Mouse (Mus musculus) MEL (cell line): Measurements from ENCODE around the gene Tulp4. TPM values are rescaled to one million over a fixed set of nuclear protein-coding genes. Genes with fewer than 3 reads are reported as not detected.
"Not testable (repeated sequence)": the region's sequence is repeated elsewhere in the genome, so short reads cannot be mapped to it uniquely, and the experiment has no call there.

Experiments
- DNase-seq: peaks from one replicate; pipeline ENCODE4 v3.0.0; 2011; ENCODE audit warnings: low read depth, low spot score
- H3K27ac ChIP-seq: 2 replicates; pipeline ENCODE4 v1.5.1; 2012; ENCODE audit warnings: low read depth, mild to moderate bottlenecking, control low read depth, low read length, moderate library complexity; ENCODE audit not compliant: control insufficient read depth
- H3K27me3 ChIP-seq, 2 experiments: fragments of 150-350 bp in 1 of 2; sonication (generic) in 1 of 2; 2 replicates each; pipeline ENCODE4 v1.6.1; 2012; ENCODE audit warnings: low read length in 2 of 2, mild to moderate bottlenecking in 2 of 2, improper control_type of control experiment in 1 of 2, moderate library complexity in 1 of 2; ENCODE audit not compliant: insufficient read depth in 2 of 2, control insufficient read depth in 1 of 2
- H3K36me3 ChIP-seq, 2 experiments: 2 replicates each; pipeline ENCODE4 v1.6.1; 2012 to 2014; ENCODE audit warnings: low read length in 2 of 2, improper control_type of control experiment in 1 of 2, inconsistent platforms in 1 of 2, mild to moderate bottlenecking in 1 of 2; ENCODE audit not compliant: insufficient read depth in 2 of 2, control insufficient read depth in 1 of 2
- H3K4me1 ChIP-seq, 2 experiments: fragments of 150-350 bp in 1 of 2; sonication (generic) in 1 of 2; 2 replicates each; pipeline ENCODE4 v1.6.1; 2012; ENCODE audit warnings: low read length in 2 of 2, improper control_type of control experiment in 1 of 2, mild to moderate bottlenecking in 1 of 2; ENCODE audit not compliant: insufficient read depth in 2 of 2, control insufficient read depth in 1 of 2
- H3K4me3 ChIP-seq, 2 experiments: fragments of 150-350 bp in 1 of 2; sonication (generic) in 1 of 2; 2 replicates each; pipeline ENCODE4 v1.5.1; 2012; ENCODE audit warnings: low read depth in 2 of 2, low read length in 2 of 2, mild to moderate bottlenecking in 2 of 2, moderate library complexity in 2 of 2, control low read depth in 1 of 2, improper control_type of control experiment in 1 of 2; ENCODE audit not compliant: control insufficient read depth in 1 of 2, insufficient read depth in 1 of 2
- H3K79me2 ChIP-seq: 2 replicates; pipeline ENCODE4 v1.6.1; 2012; ENCODE audit warnings: mild to moderate bottlenecking, low read length, moderate library complexity; ENCODE audit not compliant: control insufficient read depth, poor library complexity, insufficient read depth
- H3K9ac ChIP-seq: 2 replicates; pipeline ENCODE4 v1.6.1; 2012; ENCODE audit warnings: low read depth, mild to moderate bottlenecking, control low read depth, low read length, moderate library complexity; ENCODE audit not compliant: control insufficient read depth, poor library complexity, severe bottlenecking
- H3K9me3 ChIP-seq: fragments of 150-350 bp; sonication (generic); replicated peaks from 2 replicates; pipeline ENCODE4 v1.6.1; 2012; ENCODE audit warnings: mild to moderate bottlenecking, low read length, improper control_type of control experiment, moderate library complexity; ENCODE audit not compliant: insufficient read depth
- polyA plus RNA-seq, 2 experiments: library from polyadenylated mRNA; stranded (reverse) in 1 of 2; unstranded in 1 of 2; fragments of >175 nt in 1 of 2; fragments of >200 nt in 1 of 2; gene quantifications; 2 replicates each; pipeline versions ENCODE4 v1.2.1 to v1.2.4; 2012; ENCODE audit warnings: low replicate concordance in 2 of 2, low read depth in 1 of 2; ENCODE audit not compliant: insufficient read length in 2 of 2, insufficient read depth in 1 of 2, missing spikeins in 1 of 2
- total RNA-seq: library from RNA; depleted of rRNA; stranded (reverse); fragments of 300-350 nt; gene quantifications from 2 replicates; pipeline ENCODE4 v1.2.3, GENCODE M21; 2012

The Tulp4 gene
- total and polyA plus RNA-seq, 3 experiments = 7.7 to 59.2 TPM; not detected in 1

DNA sequence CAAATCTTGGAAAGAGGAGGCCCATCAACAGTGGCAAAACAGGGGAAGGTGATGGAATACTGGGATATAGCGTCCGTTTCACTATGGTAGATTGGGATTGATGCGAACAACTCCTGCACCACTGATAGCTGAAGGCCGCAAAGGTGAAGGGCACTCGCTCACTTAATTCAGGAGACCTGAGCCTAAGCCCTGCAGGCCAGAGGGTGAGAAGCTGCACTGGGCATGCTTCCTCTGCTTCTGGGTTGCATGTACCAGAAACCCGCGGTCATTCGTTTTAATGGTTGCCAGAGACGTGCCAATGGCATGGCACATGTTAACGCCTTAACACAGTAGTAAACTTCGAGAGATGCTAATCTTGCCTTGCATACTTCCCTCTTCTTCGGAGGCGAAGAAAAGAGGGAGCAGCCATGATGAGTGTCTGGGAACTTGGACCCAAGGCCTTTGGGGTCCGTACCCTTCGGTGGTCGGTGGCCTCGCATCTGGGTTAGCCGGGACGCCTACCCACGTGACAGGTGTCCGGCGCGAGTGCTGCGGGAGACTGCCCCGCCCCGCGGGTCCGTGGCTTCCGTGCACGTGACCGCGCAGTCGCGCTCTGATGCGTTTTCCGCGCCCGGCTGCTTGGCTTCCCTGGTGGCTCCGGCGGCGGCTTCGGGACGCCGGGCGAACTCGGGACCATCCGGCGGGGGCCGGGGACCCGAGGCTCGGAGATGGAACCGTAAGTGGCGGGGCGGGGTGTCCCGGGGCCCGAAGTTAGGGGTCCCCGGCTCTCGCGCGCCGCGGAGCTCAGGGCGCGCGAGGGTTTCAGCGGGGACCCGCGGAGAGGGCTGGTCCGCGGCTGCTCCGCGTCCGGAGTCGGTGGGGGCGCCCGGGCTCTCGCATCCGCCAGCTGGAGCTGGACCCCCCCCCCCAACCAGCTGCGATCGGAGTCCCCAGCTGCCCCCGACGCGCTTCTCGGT, 163.9 kb downstream of the Tulp4 start:
- not testable (repeated sequence) for H3K36me3 ChIP-seq, H3K4me3 ChIP-seq, H3K9ac ChIP-seq, H3K79me2 ChIP-seq, DNase-seq, H3K27me3 ChIP-seq, H3K27ac ChIP-seq, H3K4me1 ChIP-seq, H3K9me3 ChIP-seq

DNA sequence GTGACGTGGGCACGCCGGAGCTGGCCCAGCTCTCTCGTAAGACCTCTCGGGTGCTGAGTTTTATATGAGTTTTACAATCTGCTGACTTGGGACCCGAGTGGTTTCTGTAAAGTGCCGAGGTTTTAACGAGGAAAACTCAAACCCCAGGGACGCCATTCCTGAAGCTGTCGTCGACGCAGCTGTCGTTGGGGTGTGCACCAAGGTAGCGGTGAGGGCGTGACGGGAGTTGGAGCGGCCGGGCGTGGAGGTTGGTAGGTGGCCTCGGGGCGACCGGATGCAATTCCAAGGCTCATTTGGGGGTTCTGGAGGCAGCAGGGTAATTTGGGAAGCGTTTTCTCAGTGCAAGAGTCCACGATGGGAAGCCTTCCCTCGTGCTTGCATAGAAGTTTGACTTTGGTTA, 164.6 kb downstream of the Tulp4 start:
- not testable (repeated sequence) for DNase-seq, H3K36me3 ChIP-seq, H3K79me2 ChIP-seq, H3K4me1 ChIP-seq, H3K9ac ChIP-seq, H3K27ac ChIP-seq, H3K27me3 ChIP-seq, H3K9me3 ChIP-seq, H3K4me3 ChIP-seq

DNA sequence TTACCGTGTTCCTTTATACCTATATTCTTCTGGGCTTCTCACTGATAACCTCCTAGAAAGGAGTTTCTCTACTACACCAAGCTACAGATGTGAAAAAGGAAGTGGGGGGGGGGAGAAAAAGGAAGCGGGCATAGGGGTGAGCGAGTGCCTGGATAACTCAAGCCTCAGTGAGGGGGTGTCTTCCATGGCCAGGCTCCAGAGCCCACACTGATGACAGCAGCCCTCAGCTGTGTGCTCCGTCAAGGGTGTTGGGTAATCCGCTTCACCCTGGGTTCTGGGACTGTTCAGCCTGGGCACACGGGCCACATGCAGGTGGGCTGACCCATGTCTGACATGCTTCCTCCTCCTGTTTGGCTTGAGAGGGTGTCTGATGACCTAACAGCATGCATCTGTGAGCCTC, 165.7 kb downstream of the Tulp4 start:
- not testable (repeated sequence) for H3K36me3 ChIP-seq, H3K4me1 ChIP-seq, H3K9ac ChIP-seq, H3K9me3 ChIP-seq, H3K27me3 ChIP-seq, H3K4me3 ChIP-seq, H3K27ac ChIP-seq, DNase-seq, H3K79me2 ChIP-seq

DNA sequence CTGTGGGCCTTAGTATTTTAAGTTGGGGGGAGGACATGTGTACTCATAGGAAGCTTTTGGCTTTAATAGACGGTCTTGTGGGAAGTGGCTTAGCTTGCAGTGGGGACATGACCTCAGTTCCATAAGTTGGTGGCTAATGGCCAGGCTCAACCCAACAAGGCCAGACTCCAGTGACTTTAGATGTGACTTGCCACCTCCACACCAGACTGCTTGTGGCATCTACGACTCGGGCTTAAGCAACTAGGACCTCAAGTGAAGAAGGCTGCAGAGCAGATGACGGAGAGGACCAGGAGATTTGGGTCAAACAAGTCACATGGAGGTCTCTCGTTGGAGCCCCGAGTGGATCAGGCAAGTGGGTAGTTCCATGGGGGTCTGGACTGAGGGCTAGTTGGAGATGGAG, 168.5 kb downstream of the Tulp4 start:
- not testable (repeated sequence) for DNase-seq, H3K4me1 ChIP-seq, H3K36me3 ChIP-seq, H3K9me3 ChIP-seq, H3K9ac ChIP-seq, H3K27ac ChIP-seq, H3K4me3 ChIP-seq, H3K27me3 ChIP-seq, H3K79me2 ChIP-seq

DNA sequence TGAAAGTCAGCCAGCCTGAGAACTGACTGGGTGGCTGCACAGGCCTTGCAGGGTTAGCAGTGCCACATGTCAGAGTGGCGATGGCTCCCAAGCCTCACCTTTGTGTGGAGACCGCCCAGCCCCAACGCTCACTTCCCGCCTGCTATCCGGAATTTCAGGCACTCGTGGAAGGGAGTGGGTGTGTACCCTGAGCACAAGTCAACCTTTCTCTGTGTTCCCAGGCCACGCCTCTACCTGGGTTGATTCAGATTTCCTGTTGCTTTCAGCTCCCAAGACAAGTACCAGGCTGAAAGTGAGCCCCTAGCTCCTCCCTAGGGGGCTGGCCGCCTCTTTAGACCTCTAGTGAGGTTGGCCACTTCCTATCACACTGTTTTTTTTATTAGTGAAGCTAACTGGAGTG, 173.0 kb downstream of the Tulp4 start:
- DNase-seq, H3K4me1 ChIP-seq, H3K27ac ChIP-seq, H3K36me3 ChIP-seq, H3K4me3 ChIP-seq, H3K27me3 ChIP-seq, H3K79me2 ChIP-seq, H3K9ac ChIP-seq, H3K9me3 ChIP-seq: not testable (repeated sequence)

DNA sequence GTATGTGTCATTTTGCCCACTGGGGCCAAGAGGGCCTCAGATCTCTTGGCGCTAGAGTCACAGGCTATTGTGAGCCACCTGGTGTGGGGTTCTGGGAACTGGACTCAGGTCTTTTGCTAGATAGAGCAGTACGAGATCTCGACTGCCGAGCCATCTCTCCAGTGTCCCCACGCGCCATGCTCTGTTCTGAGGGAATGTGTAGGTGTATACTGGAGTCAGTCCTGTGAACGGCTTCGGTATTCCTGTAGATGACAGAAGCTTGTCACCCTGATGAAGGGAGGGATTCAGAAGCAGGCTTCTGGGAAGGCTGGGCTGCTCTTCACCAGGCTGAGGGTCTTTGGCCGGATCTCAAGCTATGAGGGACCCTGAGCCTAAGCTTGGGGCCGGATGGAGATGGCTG, 173.5 kb downstream of the Tulp4 start:
- DNase-seq, H3K27me3 ChIP-seq, H3K9me3 ChIP-seq, H3K9ac ChIP-seq, H3K36me3 ChIP-seq, H3K79me2 ChIP-seq, H3K4me1 ChIP-seq, H3K4me3 ChIP-seq, H3K27ac ChIP-seq: not testable (repeated sequence)

DNA sequence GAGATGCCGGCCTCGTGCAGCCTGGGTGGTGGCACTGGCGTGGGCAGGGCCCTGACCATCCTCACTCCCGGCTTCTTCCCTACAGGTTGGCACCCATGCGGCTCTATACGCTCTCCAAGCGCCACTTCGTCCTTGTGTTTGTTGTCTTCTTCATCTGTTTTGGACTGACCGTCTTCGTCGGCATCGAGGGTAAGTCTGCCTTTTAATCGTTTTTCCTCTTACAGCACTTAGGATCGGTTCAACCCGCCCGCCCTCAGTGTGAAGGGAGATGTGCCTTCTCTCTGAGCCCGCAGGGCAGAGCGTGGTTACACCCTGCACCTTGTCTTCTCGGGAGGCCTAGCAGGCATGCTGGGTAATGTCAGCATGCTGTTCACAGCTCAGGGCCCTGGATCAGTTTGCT, 174.3 kb downstream of the Tulp4 start:
- H3K27ac ChIP-seq, H3K27me3 ChIP-seq, H3K79me2 ChIP-seq, H3K9me3 ChIP-seq, DNase-seq, H3K9ac ChIP-seq, H3K4me3 ChIP-seq, H3K4me1 ChIP-seq, H3K36me3 ChIP-seq: not testable (repeated sequence)
